Mouse (Mus musculus): Measurements from ENCODE around the gene Dlst. TPM values are rescaled to one million over a fixed set of nuclear protein-coding genes. Genes with fewer than 3 reads are reported as not detected.
A peak's percentile ranks its signal among the peaks of the same experiment; 100 is the strongest.

Dlst gene
- 100 to 1,000 TPM; 326 to 330 TPM for total RNA-seq (2021)
- long read RNA-seq, experiment 1, transcript Dlst-201 (15 exons, 2,764 nt) = major isoform, 46 of 195 reads
- long read RNA-seq, experiment 1, partial matches to known transcripts = 142 of 195 reads
- long read RNA-seq, experiment 1, other reads (novel, unspliced or antisense) = 5 of 195 reads
- long read RNA-seq, experiment 2, transcript Dlst-201 (15 exons, 2,764 nt) = major isoform, 81 of 208 reads
- long read RNA-seq, experiment 2, partial matches to known transcripts = 115 of 208 reads
- long read RNA-seq, experiment 2, other reads (novel, unspliced or antisense) = 8 of 208 reads

DNA sequence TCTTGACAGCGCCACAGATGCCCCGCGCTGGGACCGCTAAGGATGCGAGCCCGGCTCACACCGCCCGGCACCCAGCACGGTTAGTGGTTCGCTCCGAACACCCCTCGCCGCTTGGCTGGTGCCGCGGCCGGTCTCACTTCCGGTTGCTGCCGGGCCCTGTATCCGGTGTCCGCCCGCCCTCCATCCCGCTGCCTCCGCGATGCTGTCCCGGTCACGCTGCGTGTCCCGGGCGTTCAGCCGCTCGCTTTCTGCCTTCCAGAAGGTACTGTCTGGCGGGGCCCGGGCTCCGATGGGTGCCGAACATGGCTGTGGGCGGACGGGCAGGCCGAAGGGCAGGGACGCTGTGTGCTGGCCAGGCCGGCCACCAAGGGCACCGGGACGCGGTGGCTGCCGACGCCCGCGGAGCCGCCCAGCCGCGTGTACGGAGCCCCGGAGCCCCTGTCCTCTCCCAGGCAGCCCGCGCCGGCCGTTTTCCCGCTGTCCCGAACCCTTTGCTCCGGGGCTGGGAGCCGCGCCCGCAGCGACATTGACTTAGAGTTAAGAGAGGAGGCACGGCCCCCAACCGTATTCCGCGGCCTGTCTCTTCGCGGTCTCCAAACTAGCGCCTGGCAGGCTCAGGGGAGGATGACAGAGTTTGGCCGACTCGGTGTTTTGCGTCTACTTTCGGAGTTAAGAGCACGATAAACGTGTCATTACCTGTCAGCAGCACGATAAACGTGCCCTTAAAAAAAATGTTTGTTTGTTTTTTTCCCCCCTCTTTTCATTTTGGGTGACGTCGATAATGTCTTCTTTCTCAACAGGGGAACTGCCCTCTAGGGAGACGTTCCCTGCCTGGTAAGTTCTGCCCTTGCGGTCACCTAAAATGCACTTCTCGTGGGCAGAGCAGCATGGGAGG, at the start of gene Dlst, which contains the start of gene Prox2:
Dlst (plus strand) TSS at position 136 of the 895 bp plus-strand sequence.
Prox2 (minus strand) TSS at position 62 of the 895 bp plus-strand sequence.
- DNase-seq = peak; percentile 86

DNA sequence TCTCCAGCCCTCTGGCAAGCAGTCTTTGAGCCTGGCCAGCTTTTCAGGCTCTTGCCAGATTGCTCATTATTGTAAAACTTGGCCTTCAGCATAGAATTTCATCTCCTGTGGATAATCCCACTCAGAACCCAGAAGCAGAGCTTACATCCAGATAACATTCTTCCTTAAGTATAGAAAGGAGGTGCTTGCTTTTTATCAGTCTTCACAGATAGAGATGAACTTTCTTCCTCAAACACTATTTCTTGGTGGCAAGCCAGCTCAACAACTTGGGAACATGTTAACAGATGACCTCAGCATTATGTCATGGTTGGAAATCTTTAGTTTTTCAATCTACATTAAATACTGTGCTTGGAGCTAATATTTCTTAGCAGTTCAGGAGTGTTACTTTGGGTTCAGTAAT, 39.6 kb upstream of the Dlst start:
- no peak for DNase-seq

- no peak for DNase-seq
Observed at GRCm38 (mm10) chr12:85077100-85077499, 33.5 kb upstream of the Dlst start.

- no peak for DNase-seq
Observed at GRCm38 (mm10) chr12:85084257-85084656, 26.4 kb upstream of the Dlst start.

DNA sequence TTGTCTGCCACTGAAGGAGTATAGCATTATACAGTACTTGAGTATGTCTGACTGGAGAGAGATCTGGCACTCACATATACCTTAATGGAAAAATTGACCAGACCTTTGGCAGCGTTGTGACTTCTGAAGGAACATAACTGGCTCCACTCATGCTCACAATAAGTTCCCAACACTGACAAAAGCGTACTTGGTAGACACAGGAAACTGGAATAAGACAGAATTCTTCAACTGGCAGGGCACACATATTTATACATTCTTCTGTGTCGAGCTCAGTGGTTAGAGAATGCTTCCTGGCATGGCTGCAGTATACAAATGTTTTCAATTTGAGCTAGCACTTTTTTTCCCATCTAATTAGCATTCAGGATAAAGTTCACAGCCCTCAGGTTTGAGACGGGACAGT, 25.7 kb upstream of the Dlst start:
- DNase-seq = no peak

- DNase-seq = no peak
Observed at GRCm38 (mm10) chr12:85087845-85088244, 22.8 kb upstream of the Dlst start.

DNA sequence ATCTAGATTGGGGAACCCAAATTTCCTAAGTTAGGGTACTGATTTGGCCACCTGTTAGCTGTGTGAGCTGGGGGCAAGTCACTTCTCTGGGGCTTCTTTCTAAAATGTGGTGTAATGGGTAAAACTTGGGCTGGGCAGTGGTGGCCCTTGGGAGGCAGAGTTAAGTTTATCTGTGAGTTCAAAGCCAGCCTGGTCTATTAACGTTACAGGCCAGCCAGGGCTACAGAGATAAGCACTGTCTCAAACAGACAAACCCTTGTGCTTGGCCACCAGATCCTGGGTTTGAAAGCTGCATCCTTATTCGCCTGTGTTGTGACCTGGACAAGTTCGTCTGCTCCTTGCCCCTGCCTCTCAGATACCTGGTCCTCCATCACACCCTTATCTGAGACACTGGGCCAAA, 19.4 kb upstream of the Dlst start:
- no peak for DNase-seq

GRCm38 (mm10) chr12:85092214-85092613, 18.4 kb upstream of the Dlst start:
- DNase-seq = no peak

DNA sequence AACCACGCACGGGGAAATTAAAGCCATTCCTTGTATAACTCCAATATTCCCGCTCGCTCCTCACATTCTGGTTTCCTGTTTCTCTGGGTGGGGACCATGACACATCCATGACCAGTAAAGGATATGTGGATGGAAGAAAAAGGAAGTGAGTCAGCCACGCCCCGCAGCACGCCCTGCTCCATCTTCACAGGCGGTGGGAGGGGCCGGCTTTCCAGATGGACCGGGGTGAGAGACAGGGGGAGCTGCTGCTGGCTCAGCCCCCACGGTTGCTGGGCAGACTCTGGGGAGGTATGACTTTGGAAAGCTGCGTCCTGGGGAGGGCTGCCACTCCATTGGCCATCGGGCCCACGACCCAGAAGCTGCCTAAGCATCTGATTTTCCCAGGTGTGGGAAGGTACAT, 16.6 kb upstream of the Dlst start:
- peak; percentile 70 for DNase-seq

DNA sequence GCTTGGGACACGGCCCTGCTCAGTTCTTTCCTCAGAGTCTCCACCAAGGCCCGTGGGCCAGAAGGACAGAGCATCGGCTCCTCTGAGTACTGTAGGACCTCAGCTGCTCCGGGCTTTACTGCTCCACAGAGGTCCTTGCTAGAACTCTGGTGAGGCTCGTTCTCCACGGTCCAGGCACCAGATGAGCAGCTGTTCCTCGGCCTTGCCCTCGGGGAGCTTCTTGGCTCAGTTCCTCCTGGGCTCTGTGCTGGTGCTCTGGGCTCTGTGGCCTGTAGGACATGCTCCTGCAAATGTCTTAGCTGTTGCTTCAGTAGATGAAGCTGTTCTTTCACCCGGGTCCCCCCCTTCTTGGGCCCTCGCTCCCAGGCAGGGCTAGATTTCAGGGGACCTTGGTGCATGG, 15.9 kb upstream of the Dlst start:
- peak; percentile 78 for DNase-seq

- DNase-seq = no peak
Observed at GRCm38 (mm10) chr12:85095146-85095545, 15.5 kb upstream of the Dlst start.

- no peak for DNase-seq
Observed at GRCm38 (mm10) chr12:85095859-85096258, 14.8 kb upstream of the Dlst start.

GRCm38 (mm10) chr12:85101001-85101400, 9.6 kb upstream of the Dlst start:
- DNase-seq = no peak

DNA sequence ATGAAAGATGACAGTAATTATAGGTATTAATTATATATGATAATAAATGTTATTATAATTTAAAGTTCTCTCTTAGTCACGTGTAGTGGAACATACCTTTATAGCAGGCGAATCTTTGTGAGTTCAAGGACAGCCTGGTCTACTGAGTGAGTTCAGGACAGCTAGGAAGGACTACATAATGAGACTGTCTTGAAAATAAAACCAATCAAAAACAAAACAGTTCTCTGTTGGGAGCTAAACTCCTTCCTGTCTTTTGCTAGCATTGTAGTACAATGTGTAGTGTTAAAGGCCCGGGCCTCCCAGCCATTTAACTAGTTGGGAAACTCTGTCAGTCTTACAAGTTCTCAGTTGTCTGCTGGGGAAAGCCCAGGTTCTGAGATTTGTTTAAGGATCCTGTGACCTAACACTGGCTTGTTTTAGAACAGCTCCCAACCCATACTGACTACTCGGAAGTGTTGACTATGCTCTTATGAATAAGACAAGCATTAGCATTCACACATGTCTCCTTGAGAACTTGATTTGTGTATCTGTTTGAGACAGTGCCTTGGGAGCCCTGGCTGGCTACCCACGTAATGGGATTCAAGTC, 9.0 kb upstream of the Dlst start:
- DNase-seq = no peak

- no peak for DNase-seq
Observed at GRCm38 (mm10) chr12:85103096-85103495, 7.5 kb upstream of the Dlst start.

GRCm38 (mm10) chr12:85104789-85105188, 5.8 kb upstream of the Dlst start:
- no peak for DNase-seq

DNA sequence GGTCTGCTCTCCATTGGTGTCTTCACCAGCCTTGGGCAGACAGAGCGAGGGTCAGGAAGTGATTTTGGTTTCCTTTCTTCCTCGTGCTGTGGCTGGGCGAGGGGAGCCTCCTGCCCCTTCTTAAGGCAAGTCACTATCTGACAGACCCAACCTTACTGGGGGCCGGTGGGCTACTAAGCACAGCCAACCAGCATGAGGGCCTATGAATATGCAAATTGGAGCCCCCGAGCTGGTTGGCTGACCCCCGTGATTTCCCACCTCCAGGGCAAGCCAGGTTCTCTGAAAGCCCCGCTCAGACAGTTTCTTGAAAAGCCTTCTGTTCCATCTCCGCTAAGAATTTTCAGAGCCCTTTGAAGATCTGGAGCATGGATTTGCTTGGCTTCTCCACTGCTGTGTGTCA, 4.3 kb upstream of the Dlst start:
- DNase-seq = no peak

- DNase-seq = no peak
Observed at GRCm38 (mm10) chr12:85108643-85109042, 2.0 kb upstream of the Dlst start.

- no peak for DNase-seq
Observed at GRCm38 (mm10) chr12:85109426-85109825, 1.2 kb upstream of the Dlst start.

DNA sequence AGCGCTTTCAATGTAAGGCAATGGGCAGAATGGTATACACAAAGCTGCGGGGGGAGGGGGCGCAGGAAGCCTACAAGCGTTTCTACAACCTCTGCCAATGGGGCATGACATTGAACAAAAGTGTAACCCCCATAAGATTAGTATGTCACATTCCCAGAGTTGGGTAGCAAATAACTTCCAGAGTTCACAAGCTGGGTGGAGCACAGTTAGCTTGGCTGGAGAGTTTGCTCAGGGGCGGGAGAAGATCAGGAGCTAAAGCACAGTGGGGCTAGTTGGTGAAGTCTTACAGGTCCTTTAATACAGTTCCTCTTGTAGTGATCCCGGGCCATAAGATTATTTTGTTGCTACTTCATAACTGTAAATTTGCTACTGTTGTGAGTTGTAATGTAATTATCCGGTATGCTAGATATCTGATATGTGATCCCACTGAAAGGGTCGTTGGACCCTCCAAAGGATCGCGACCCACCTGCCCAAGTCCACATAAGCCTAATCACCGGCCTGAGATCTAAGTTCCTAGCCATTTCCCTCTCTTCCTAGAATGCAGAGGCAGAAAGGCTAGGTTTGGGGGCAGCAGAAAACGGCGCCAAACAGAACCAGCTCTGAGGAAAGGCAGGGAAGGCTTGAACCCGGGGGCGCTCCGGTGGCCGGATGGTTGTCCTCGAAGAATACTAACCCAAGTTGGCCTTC, 479 bp upstream of the Dlst start:
- no peak for DNase-seq

- no peak for DNase-seq
Observed at GRCm38 (mm10) chr12:85112550-85113251, 2.1 kb downstream of the Dlst start.

DNA sequence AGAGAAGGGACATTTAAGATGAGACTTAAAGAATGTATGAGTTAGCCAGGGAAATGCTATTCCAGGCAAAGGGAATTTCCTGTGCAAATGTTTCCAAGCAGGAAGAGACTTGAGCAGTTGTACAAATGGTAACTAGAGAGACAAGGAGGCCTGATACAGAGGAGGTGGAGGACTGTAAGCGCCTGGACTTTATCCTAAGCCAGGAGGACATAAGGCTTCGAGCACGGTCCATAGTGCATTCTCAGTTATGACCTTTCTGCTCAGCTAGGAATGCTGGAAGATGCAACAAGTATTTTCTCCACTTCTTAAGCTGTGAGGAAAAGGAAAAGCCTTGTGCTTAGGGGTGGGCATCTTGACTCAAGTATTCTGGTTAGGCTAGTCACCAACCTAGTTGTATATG, 2.7 kb downstream of the Dlst start:
- DNase-seq = no peak

Data from gastrocnemius, postnatal 25 days (tissue).